Mouse (Mus musculus) limb, embryonic 14.5 days (tissue): Measurements from ENCODE around the gene 1700056E22Rik. TPM values are rescaled to one million over a fixed set of nuclear protein-coding genes. Genes with fewer than 3 reads are reported as not detected.

Experiments used
- ATAC-seq: fragments of 200-750 bp; cut with Nextera tagmentation; 2 replicates; pipeline ENCODE4 v1.8.0; 2017; ENCODE audit warnings: low read depth, moderate number of reproducible peaks, moderate TSS enrichment; ENCODE audit not compliant: low FRiP score
- DNase-seq: peaks from one replicate; pipeline ENCODE4 v3.0.0-alpha.2; 2015; ENCODE audit warnings: low spot score
- H3K27ac ChIP-seq: fragments of 300-500 bp; sonication (generic); replicated peaks from 2 replicates; pipeline ENCODE4 v1.5.1; 2014; ENCODE audit warnings: low read depth, mild to moderate bottlenecking, low read length, moderate library complexity, mixed read lengths
- H3K27me3 ChIP-seq: fragments of 300-500 bp; sonication (generic); 2 replicates; pipeline ENCODE4 v1.6.1; 2014; ENCODE audit warnings: low read length, mixed read lengths; ENCODE audit not compliant: control insufficient read depth, insufficient read depth
- H3K36me3 ChIP-seq: fragments of 300-500 bp; sonication (generic); 2 replicates; pipeline ENCODE4 v1.6.1; 2014; ENCODE audit warnings: mild to moderate bottlenecking, low read length, moderate library complexity, mixed read lengths; ENCODE audit not compliant: control insufficient read depth, insufficient read depth
- H3K4me1 ChIP-seq: fragments of 300-500 bp; sonication (generic); 2 replicates; pipeline ENCODE4 v1.6.1; 2014; ENCODE audit warnings: antibody characterized with exemption, low read length, mixed read lengths; ENCODE audit not compliant: control insufficient read depth, insufficient read depth
- H3K4me2 ChIP-seq: fragments of 300-500 bp; sonication (generic); replicated peaks from 2 replicates; pipeline ENCODE4 v1.6.1; 2014; ENCODE audit warnings: low read depth, mild to moderate bottlenecking, low read length, moderate library complexity; ENCODE audit not compliant: severe bottlenecking
- H3K4me3 ChIP-seq: fragments of 300-500 bp; sonication (generic); replicated peaks from 2 replicates; pipeline ENCODE4 v1.5.1; 2014; ENCODE audit warnings: low read length
- H3K9ac ChIP-seq: fragments of 300-500 bp; sonication (generic); 2 replicates; pipeline ENCODE4 v1.6.1; 2014; ENCODE audit warnings: mild to moderate bottlenecking, low read depth, low read length, moderate library complexity; ENCODE audit not compliant: severe bottlenecking
- H3K9me3 ChIP-seq: fragments of 300-500 bp; sonication (generic); 2 replicates; pipeline ENCODE4 v1.6.1; 2016; ENCODE audit warnings: low read length; ENCODE audit not compliant: control insufficient read depth
- POLR2A ChIP-seq: fragments of 200-500 bp; IDR thresholded peaks from 2 replicates; pipeline ENCODE4 v1.8.0; 2012; ENCODE audit warnings: inconsistent platforms, mild to moderate bottlenecking, moderate library complexity, borderline replicate concordance; ENCODE audit not compliant: insufficient read depth, insufficient read length; ENCODE audit errors: extremely low read depth
- WGBS: fragments of 180-500 bp; shearing (Covaris S2); extraction: QIAGEN DNeasy Blood & Tissue Kit; methylation state at CpG from one replicate; pipeline ENCODE4 v1.1.7; 2014; 5-methylcytosine and 5-hydroxymethylcytosine counted together
- polyA plus RNA-seq, 2 experiments: library from polyadenylated mRNA; depleted of rRNA in 1 of 2; stranded (reverse) in 1 of 2; unstranded in 1 of 2; fragments of >200 nt; fragmentation: Nextera tagmentation in 1 of 2; extraction: Ambion mirVana in 1 of 2; gene quantifications; 2 replicates each; pipeline versions ENCODE4 v1.2.1 to v1.2.3; 2012 to 2014

Gene 1700056E22Rik
- polyA plus RNA-seq, 2 experiments = 1.8 to 2.5 TPM

- no peak overlapping the region for H3K27ac ChIP-seq
- WGBS = 4% methylated on average over 12 of the region's 12 CpGs
- no peak for TF ChIP-seq POLR2A
- DNase-seq = no peak
- H3K27me3 ChIP-seq = no peaks in the 10 kb centered on the region
- no peaks in the 10 kb centered on the region for H3K9me3 ChIP-seq
- H3K4me1 ChIP-seq = peaks cover 10% of the 10 kb centered on the region; the same call in 1 of the 2 replicates
- H3K4me2 ChIP-seq = peak overlapping the region; percentile 93
- peaks cover 7% of the 10 kb centered on the region; the same call in 1 of the 2 replicates for H3K36me3 ChIP-seq
- no peak for ATAC-seq
- H3K9ac ChIP-seq = peak overlapping the region; percentile 54
- peak overlapping the region; percentile 74 for H3K4me3 ChIP-seq
Measured at GRCm38 (mm10) chr1:184035346-184035903, 1.3 kb upstream of the 1700056E22Rik start.

DNA sequence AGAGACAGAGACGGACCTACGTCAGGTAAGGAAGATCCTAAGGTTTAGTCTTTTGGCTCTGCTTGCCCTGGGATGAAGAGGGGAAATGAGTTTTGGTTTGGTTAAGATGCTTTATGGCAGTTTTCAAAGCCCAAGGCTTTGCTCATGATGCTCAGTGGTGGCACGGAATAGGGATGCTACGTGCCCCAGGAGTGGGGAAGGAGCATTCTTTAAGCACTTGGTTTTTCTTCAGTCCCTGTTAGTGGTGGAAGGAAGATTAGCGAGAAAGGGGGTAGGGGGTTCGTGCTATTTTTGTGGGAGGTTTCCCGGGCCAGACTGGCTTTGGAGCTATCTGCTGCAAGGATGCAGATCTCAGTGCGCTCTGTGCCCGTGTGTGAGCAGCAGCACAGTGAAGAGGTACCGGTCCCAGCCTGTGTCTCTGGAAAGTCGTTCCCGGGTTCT lies 660 bp upstream of the 1700056E22Rik start:
- no peak for ATAC-seq
- Histone ChIP-seq H3K9me3 (no peaks in the 10 kb centered on the region), H3K9ac (peak overlapping the region; percentile 54), H3K4me1 (peaks cover 10% of the 10 kb centered on the region; the same call in 1 of the 2 replicates), H3K27me3 (no peaks in the 10 kb centered on the region), H3K27ac (0 out of 2 replicates have a peak overlapping the region, but pooled peaks have one; percentile 22), H3K4me3 (peak overlapping the region; percentile 74), H3K36me3 (peaks cover 7% of the 10 kb centered on the region; the same call in 1 of the 2 replicates), H3K4me2 (peak overlapping the region; percentile 93)
- 0% methylated on average over 12 of the region's 12 CpGs for WGBS
- DNase-seq = no peak
- TF ChIP-seq POLR2A = no peak

- DNase-seq = no peak
Measured at GRCm38 (mm10) chr1:184033390-184034010, 601 bp downstream of the 1700056E22Rik start.

DNA sequence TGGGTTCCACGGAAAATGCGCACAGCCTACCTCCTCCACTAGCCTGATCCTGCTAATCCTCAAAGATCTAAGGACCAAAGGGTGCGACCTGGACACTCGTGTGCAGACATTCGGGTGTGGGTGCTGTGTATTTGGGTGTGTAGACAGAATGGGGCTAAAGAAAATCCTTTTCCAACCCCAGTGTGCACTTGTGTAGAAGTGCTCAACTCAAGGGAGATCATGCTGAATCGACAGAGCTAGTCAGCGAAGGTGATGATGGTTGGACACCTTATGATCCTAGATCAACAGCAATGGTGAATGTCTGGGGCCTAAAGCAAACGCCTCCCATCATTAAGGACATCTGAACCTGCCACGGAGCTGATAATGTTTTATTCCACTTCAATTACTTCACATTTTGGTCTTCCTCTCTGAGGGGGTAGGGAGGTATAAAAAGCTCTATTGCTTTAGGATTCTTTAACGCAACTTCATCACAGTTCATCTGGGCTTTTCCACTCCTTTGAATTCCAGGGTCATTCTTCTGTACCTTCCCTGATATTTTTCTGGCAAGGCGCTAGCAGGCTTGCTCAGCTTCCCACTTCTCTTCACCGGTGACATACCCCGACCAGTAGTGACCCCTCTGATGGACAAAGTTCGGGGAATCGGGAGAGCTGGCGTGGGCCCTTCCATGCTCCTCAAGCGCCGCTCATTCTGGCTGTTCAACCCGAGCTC lies 1.3 kb downstream of the 1700056E22Rik start:
- peak overlapping the region; percentile 84 for H3K9ac ChIP-seq
- WGBS = 18% methylated on average over 19 of the region's 19 CpGs
- ATAC-seq (no peak), DNase-seq (no peak)
- H3K27ac ChIP-seq = peak overlapping the region; percentile 96
- H3K4me3 ChIP-seq = peak overlapping the region; percentile 74
- TF ChIP-seq POLR2A = no peak
- peaks cover 10% of the 10 kb centered on the region; the same call in 1 of the 2 replicates for H3K4me1 ChIP-seq
- H3K9me3 ChIP-seq = no peaks in the 10 kb centered on the region
- H3K27me3 ChIP-seq = no peaks in the 10 kb centered on the region
- H3K36me3 ChIP-seq = peaks cover 1% of the 10 kb centered on the region; the same call in 1 of the 2 replicates
- H3K4me2 ChIP-seq = peak overlapping the region; percentile 93

More at GRCm38 (mm10) chr1:184033390-184034010, 601 bp downstream of the 1700056E22Rik start:
- Histone ChIP-seq H3K4me2 (peak overlapping the region; percentile 93), H3K4me3 (peak overlapping the region; percentile 74), H3K9me3 (no peaks in the 10 kb centered on the region), H3K4me1 (peaks cover 10% of the 10 kb centered on the region; the same call in 1 of the 2 replicates), H3K27me3 (no peaks in the 10 kb centered on the region), H3K27ac (peak overlapping the region; percentile 96), H3K36me3 (peaks cover 7% of the 10 kb centered on the region; the same call in 1 of the 2 replicates), H3K9ac (peak overlapping the region; percentile 84)
- WGBS = under 1% methylated on average over 56 of the region's 63 CpGs
- 0 out of 2 replicates have a peak, but pooled peaks have one; percentile 44 for TF ChIP-seq POLR2A
- ATAC-seq = peak; percentile 65
